Mouse (Mus musculus): Measurements from ENCODE around the gene Tmem206.

DNA sequence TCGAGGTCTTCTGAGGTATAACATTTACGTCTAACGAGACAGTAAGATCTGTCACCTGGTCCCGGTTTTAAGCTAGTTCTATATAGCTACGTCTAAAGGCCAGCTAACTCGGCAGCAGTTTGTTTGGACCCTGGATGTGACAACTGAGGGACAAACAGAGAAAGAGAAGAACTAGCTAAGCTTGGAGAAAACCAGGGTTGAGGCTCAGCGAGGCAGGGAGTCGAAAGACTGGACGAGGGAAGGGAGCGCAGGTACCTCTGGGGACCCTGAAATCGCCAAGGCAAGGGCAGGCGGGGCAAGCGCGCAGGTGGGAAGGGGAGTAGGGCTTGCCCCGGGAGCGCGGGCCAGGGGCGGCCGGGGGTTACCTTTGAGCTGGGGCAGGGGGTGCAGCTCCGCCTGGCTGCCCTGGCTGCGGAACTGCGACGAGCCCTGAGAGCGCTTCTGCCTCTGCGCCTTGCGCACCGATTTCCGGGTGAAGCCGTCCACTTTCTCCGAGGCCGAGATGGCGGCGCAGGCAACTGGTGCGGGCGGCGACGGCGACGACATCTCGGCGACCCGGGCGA lies 70.2 kb downstream of the Tmem206 start:
- TF ChIP-seq CTCF (IDR thresholded peaks at IDR 0.05; ENCODE audit: low read depth, low read length) (no peak), TAL1 (conservative IDR thresholded peaks at IDR 0.05; ENCODE audit: low read depth, low read length) (no peak)
